Mouse (Mus musculus) ES-Bruce4 (cell line): ENCODE measurements around the gene Dok5.

Experiments
- CTCF ChIP-seq: IDR thresholded peaks from one replicate; pipeline ENCODE4 v1.8.1; 2011; ENCODE audit warnings: low read depth, low read length
- EP300 ChIP-seq: IDR thresholded peaks from 2 replicates; pipeline ENCODE4 v1.6.1; 2011; ENCODE audit warnings: low read depth, low read length; ENCODE audit not compliant: insufficient read depth
- POLR2A ChIP-seq: IDR thresholded peaks from one replicate; pipeline ENCODE4 v1.8.1; 2011; ENCODE audit warnings: low read length; ENCODE audit not compliant: insufficient read depth

GRCm38 (mm10) chr2:170695937-170696510, 35.6 kb upstream of the Dok5 start:
- TF ChIP-seq POLR2A, result no peak
- TF ChIP-seq CTCF, result no peak
- TF ChIP-seq EP300, result no peak
